Mouse (Mus musculus) adrenal gland, postnatal 36 days (tissue): ENCODE data around the gene Eif4g3. TPM values are rescaled to one million over a fixed set of nuclear protein-coding genes. Genes with fewer than 3 reads are reported as not detected.

ENCODE experiments used
- DNase-seq, 2 experiments: peaks; one replicate each; pipeline ENCODE4 v3.0.0; 2021; ENCODE audit warnings: mixed read lengths in 1 of 2
- total RNA-seq, 2 experiments: library from RNA; stranded (reverse); gene quantifications; 2 replicates each; pipeline ENCODE4 v1.2.3; 2021

The Eif4g3 gene
- total RNA-seq, 2 experiments from 2014 or later: 81.8 to 111 TPM

GRCm38 (mm10) chr4:137989426-137989825 is 3.4 kb upstream of the Eif4g3 start:
- peak; percentile 37 to 60 for DNase-seq

GRCm38 (mm10) chr4:137990433-137990832 is 2.4 kb upstream of the Eif4g3 start:
- DNase-seq: no peak

GRCm38 (mm10) chr4:137991240-137991639 is 1.6 kb upstream of the Eif4g3 start:
- no peak for DNase-seq

- peak; percentile 100 for DNase-seq
These were observed 503 bp downstream of the Eif4g3 start for GRCm38 (mm10) chr4:137993291-137993758.

- DNase-seq: peak; percentile 55 to 64
These were observed 1.2 kb downstream of the Eif4g3 start for GRCm38 (mm10) chr4:137993821-137994561.

- DNase-seq: no peak
These were observed 1.9 kb downstream of the Eif4g3 start for GRCm38 (mm10) chr4:137994562-137995336.

GRCm38 (mm10) chr4:137995399-137995798 is 2.6 kb downstream of the Eif4g3 start:
- peak; percentile 48 to 49 for DNase-seq

- DNase-seq: no peak
These were observed 5.4 kb downstream of the Eif4g3 start for GRCm38 (mm10) chr4:137998232-137998631.

GRCm38 (mm10) chr4:138000682-138001081 is 7.9 kb downstream of the Eif4g3 start:
- DNase-seq: peak; percentile 57 to 72

- DNase-seq: no peak
These were observed 11.2 kb downstream of the Eif4g3 start for GRCm38 (mm10) chr4:138003909-138004610.

GRCm38 (mm10) chr4:138005781-138006180 is 13.0 kb downstream of the Eif4g3 start:
- DNase-seq: no peak

GRCm38 (mm10) chr4:138006951-138007613 is 14.3 kb downstream of the Eif4g3 start:
- DNase-seq: no peak

- no peak for DNase-seq
These were observed 15.8 kb downstream of the Eif4g3 start for GRCm38 (mm10) chr4:138008646-138009045.

- DNase-seq: no peak
These were observed 17.1 kb downstream of the Eif4g3 start for GRCm38 (mm10) chr4:138009786-138010502.

- DNase-seq: no peak
These were observed 21.1 kb downstream of the Eif4g3 start for GRCm38 (mm10) chr4:138013723-138014479.

- no peak for DNase-seq
These were observed 23.1 kb downstream of the Eif4g3 start for GRCm38 (mm10) chr4:138015966-138016365.

GRCm38 (mm10) chr4:138017085-138017637 is 24.3 kb downstream of the Eif4g3 start:
- DNase-seq: no peak

GRCm38 (mm10) chr4:138018011-138018410 is 25.2 kb downstream of the Eif4g3 start:
- peak; percentile 64 to 76 for DNase-seq

- no peak for DNase-seq
These were observed 27.4 kb downstream of the Eif4g3 start for GRCm38 (mm10) chr4:138020231-138020630.

- DNase-seq: no peak
These were observed 28.8 kb downstream of the Eif4g3 start for GRCm38 (mm10) chr4:138021651-138022050.
